Mouse (Mus musculus) hindbrain, postnatal 0 days (tissue): ENCODE data around the gene Nrxn1. TPM values are rescaled to one million over a fixed set of nuclear protein-coding genes. Genes with fewer than 3 reads are reported as not detected.
A peak's percentile ranks its signal among the peaks of the same experiment; 100 is the strongest.

Source experiments
- ATAC-seq: fragments of 200-750 bp; cut with Nextera tagmentation; 2 replicates; pipeline ENCODE4 v1.8.0; 2017; ENCODE audit warnings: mild to moderate bottlenecking, moderate TSS enrichment, moderate library complexity
- DNase-seq: peaks from one replicate; pipeline ENCODE4 v3.0.0-alpha.2; 2015; ENCODE audit warnings: low spot score
- H3K27ac ChIP-seq: fragments of 300-500 bp; sonication (generic); 2 replicates; pipeline ENCODE4 v1.5.1; 2014; ENCODE audit warnings: mild to moderate bottlenecking
- H3K27me3 ChIP-seq: fragments of 300-500 bp; sonication (generic); 2 replicates; pipeline ENCODE4 v1.6.1; 2014; ENCODE audit warnings: low read length, mixed read lengths; ENCODE audit not compliant: insufficient read depth
- H3K36me3 ChIP-seq: fragments of 300-500 bp; sonication (generic); 2 replicates; pipeline ENCODE4 v1.6.1; 2014; ENCODE audit warnings: low read length, mixed read lengths; ENCODE audit not compliant: insufficient read depth
- H3K4me1 ChIP-seq: fragments of 300-500 bp; sonication (generic); 2 replicates; pipeline ENCODE4 v1.6.1; 2014; ENCODE audit warnings: antibody characterized with exemption, low read length, mixed read lengths; ENCODE audit not compliant: insufficient read depth
- H3K4me2 ChIP-seq: fragments of 300-500 bp; sonication (generic); 2 replicates; pipeline ENCODE4 v1.6.1; 2014; ENCODE audit warnings: low read depth, mild to moderate bottlenecking, low read length, moderate library complexity, mixed read lengths
- H3K4me3 ChIP-seq: fragments of 300-500 bp; sonication (generic); 2 replicates; pipeline ENCODE4 v1.5.1; 2014; ENCODE audit warnings: low read length
- H3K9ac ChIP-seq: fragments of 300-500 bp; sonication (generic); replicated peaks from 2 replicates; pipeline ENCODE4 v1.6.1; 2014; ENCODE audit warnings: mild to moderate bottlenecking, low read length, moderate library complexity, mixed read lengths
- H3K9me3 ChIP-seq: fragments of 300-500 bp; sonication (generic); 2 replicates; pipeline ENCODE4 v1.6.1; 2016; ENCODE audit warnings: low read length, mixed read lengths
- CTCF ChIP-seq: IDR thresholded peaks from 2 replicates; pipeline ENCODE4 v1.5.1; 2016; ENCODE audit warnings: antibody characterized with exemption, control low read depth, low read depth
- WGBS: fragments of 180-500 bp; shearing (Covaris S2); extraction: QIAGEN DNeasy Blood & Tissue Kit; methylation state at CpG from one replicate; pipeline ENCODE4 v1.1.7; 2014; 5-methylcytosine and 5-hydroxymethylcytosine counted together
- polyA plus RNA-seq: library from polyadenylated mRNA; unstranded; fragments of >200 nt; fragmentation: Nextera tagmentation; extraction: Ambion mirVana; gene quantifications from 2 replicates; pipeline ENCODE4 v1.2.1, GENCODE M21; 2015
- total RNA-seq: library from RNA; depleted of rRNA; stranded (reverse); fragments of >200 nt; gene quantifications from 2 replicates; pipeline ENCODE4 v1.2.3, GENCODE M21; 2014

Gene Nrxn1
- total and polyA plus RNA-seq, 2 experiments from 2014 or later: 217 to 487 TPM

- Histone ChIP-seq H3K9me3 (no peaks in the 10 kb centered on the region), H3K27me3 (no peaks in the 10 kb centered on the region), H3K4me2 (peak overlapping the region; percentile 58), H3K4me1 (peaks cover 3% of the 10 kb centered on the region; the same call in 1 of the 2 replicates), H3K27ac (peak overlapping the region; percentile 87), H3K9ac (peak overlapping the region; percentile 47), H3K4me3 (peak overlapping the region; percentile 33), H3K36me3 (no peaks in the 10 kb centered on the region)
- TF ChIP-seq CTCF: no peak
- DNase-seq: peak; percentile 18
- no peak for ATAC-seq
- 29% methylated on average over 11 of the region's 11 CpGs for WGBS
Measured at GRCm38 (mm10) chr17:90087616-90088313, 1005.1 kb downstream of the Nrxn1 start.

- H3K4me1 ChIP-seq: peaks cover 3% of the 10 kb centered on the region; the same call in 1 of the 2 replicates
- H3K27ac ChIP-seq: peak overlapping the region; percentile 68
- WGBS: 0% methylated on average over 1 of the region's 1 CpGs
- no peaks in the 10 kb centered on the region for H3K27me3 ChIP-seq
- H3K9ac ChIP-seq: peak overlapping the region; percentile 13; the same call in 1 of the 2 replicates
- no peaks in the 10 kb centered on the region for H3K36me3 ChIP-seq
- peak overlapping the region; percentile 33 for H3K4me3 ChIP-seq
- DNase-seq: peak; percentile 92
- no peaks in the 10 kb centered on the region for H3K9me3 ChIP-seq
- ATAC-seq: peak; percentile 86
- TF ChIP-seq CTCF: no peak
- H3K4me2 ChIP-seq: peak overlapping the region; percentile 48
Measured at GRCm38 (mm10) chr17:90086826-90087225, 1006.0 kb downstream of the Nrxn1 start.

GRCm38 (mm10) chr17:90079003-90079402, 1013.9 kb downstream of the Nrxn1 start:
- ATAC-seq (peak; percentile 56; the same call in 1 of the 2 replicates), DNase-seq (peak; percentile 49)
- TF ChIP-seq CTCF: no peak
- no peaks in the 10 kb centered on the region for H3K27me3 ChIP-seq
- 20% methylated on average over 6 of the region's 6 CpGs for WGBS
- no peak overlapping the region for H3K9ac ChIP-seq
- H3K36me3 ChIP-seq: no peaks in the 10 kb centered on the region
- no peak overlapping the region for H3K27ac ChIP-seq
- no peak overlapping the region for H3K4me3 ChIP-seq
- H3K4me1 ChIP-seq: peaks cover 3% of the 10 kb centered on the region; the same call in 1 of the 2 replicates
- H3K9me3 ChIP-seq: no peaks in the 10 kb centered on the region
- no peak overlapping the region for H3K4me2 ChIP-seq

GRCm38 (mm10) chr17:90078488-90078887, 1014.4 kb downstream of the Nrxn1 start:
- no peak for DNase-seq

GRCm38 (mm10) chr17:90062866-90063265, 1030.0 kb downstream of the Nrxn1 start:
- Histone ChIP-seq H3K36me3 (no peaks in the 10 kb centered on the region), H3K27me3 (no peaks in the 10 kb centered on the region), H3K4me1 (peaks cover 3% of the 10 kb centered on the region), H3K9ac (no peak overlapping the region), H3K4me3 (no peak overlapping the region), H3K27ac (no peak overlapping the region), H3K4me2 (no peak overlapping the region), H3K9me3 (no peaks in the 10 kb centered on the region)
- DNase-seq: no peak
- no peak for ATAC-seq
- 8% methylated on average over 1 of the region's 1 CpGs for WGBS
- no peak for TF ChIP-seq CTCF

More at GRCm38 (mm10) chr17:90078488-90078887, 1014.4 kb downstream of the Nrxn1 start:
- Histone ChIP-seq H3K4me1 (peaks cover 3% of the 10 kb centered on the region; the same call in 1 of the 2 replicates), H3K27ac (peak overlapping the region; percentile 12; the same call in 1 of the 2 replicates), H3K9ac (no peak overlapping the region), H3K4me2 (no peak overlapping the region), H3K4me3 (no peak overlapping the region), H3K9me3 (no peaks in the 10 kb centered on the region), H3K36me3 (no peaks in the 10 kb centered on the region), H3K27me3 (no peaks in the 10 kb centered on the region)
- no peak for TF ChIP-seq CTCF
- no peak for ATAC-seq
- WGBS: 43% methylated on average over 3 of the region's 3 CpGs

- Histone ChIP-seq H3K27ac (no peak overlapping the region), H3K9me3 (no peaks in the 10 kb centered on the region), H3K9ac (no peak overlapping the region), H3K4me1 (peaks cover 3% of the 10 kb centered on the region), H3K4me3 (no peak overlapping the region), H3K4me2 (no peak overlapping the region), H3K27me3 (no peaks in the 10 kb centered on the region), H3K36me3 (no peaks in the 10 kb centered on the region)
- DNase-seq (peak; percentile 90), ATAC-seq (peak; percentile 92)
- no peak for TF ChIP-seq CTCF
- WGBS: 27% methylated on average over 5 of the region's 5 CpGs
Measured at GRCm38 (mm10) chr17:90060872-90061271, 1032.0 kb downstream of the Nrxn1 start.

GRCm38 (mm10) chr17:90060168-90060567, 1032.7 kb downstream of the Nrxn1 start:
- no peak for ATAC-seq

More at GRCm38 (mm10) chr17:90060168-90060567, 1032.7 kb downstream of the Nrxn1 start:
- no peaks in the 10 kb centered on the region for H3K36me3 ChIP-seq
- no peaks in the 10 kb centered on the region for H3K27me3 ChIP-seq
- H3K4me2 ChIP-seq: no peak overlapping the region
- 29% methylated on average over 3 of the region's 3 CpGs for WGBS
- TF ChIP-seq CTCF: no peak
- DNase-seq: peak; percentile 5
- H3K9me3 ChIP-seq: no peaks in the 10 kb centered on the region
- no peak overlapping the region for H3K9ac ChIP-seq
- H3K4me1 ChIP-seq: peaks cover 3% of the 10 kb centered on the region; the same call in 1 of the 2 replicates
- no peak overlapping the region for H3K4me3 ChIP-seq
- H3K27ac ChIP-seq: peak overlapping the region; percentile 17; the same call in 1 of the 2 replicates
